Mouse (Mus musculus) thymus, adult 2 months (tissue): Measurements from ENCODE around the gene 1700123O20Rik.

ENCODE experiments used
- CTCF ChIP-seq: fragments of 200-500 bp; IDR thresholded peaks from 2 replicates; pipeline ENCODE4 v1.5.1; 2012; ENCODE audit warnings: mild to moderate bottlenecking, control low read depth, low read length, moderate library complexity, borderline replicate concordance; ENCODE audit not compliant: control insufficient read depth, poor library complexity, insufficient read depth; ENCODE audit errors: extremely low read depth
- POLR2A ChIP-seq: fragments of 200-500 bp; IDR thresholded peaks from 2 replicates; pipeline ENCODE4 v1.6.1; 2012; ENCODE audit warnings: mild to moderate bottlenecking, low read length, control low read depth, moderate library complexity; ENCODE audit not compliant: control insufficient read depth, poor library complexity, insufficient read depth; ENCODE audit errors: extremely low read depth

- TF ChIP-seq CTCF (no peak), POLR2A (no peak)
Measured at GRCm38 (mm10) chr14:54644294-54644693, 41.7 kb upstream of the 1700123O20Rik start.
